Mouse (Mus musculus) cerebellum, adult (tissue): ENCODE data around the gene Dtymk.
"Not testable (repeated sequence)": the region's sequence is repeated elsewhere in the genome, so short reads cannot be mapped to it uniquely, and the experiment has no call there.

Source experiments
- ATAC-seq: cut with Nextera tagmentation; 2 replicates; pipeline ENCODE4 v1.9.2; 2017; ENCODE audit warnings: mild to moderate bottlenecking, moderate library complexity, mixed read lengths; ENCODE audit not compliant: insufficient number of reproducible peaks, low FRiP score, low TSS enrichment

Gene Dtymk

GRCm38 (mm10) chr1:93805221-93805951, 3.7 kb upstream of the Dtymk start:
- ATAC-seq: no peak

- ATAC-seq: no peak
Measured at GRCm38 (mm10) chr1:93804818-93805217, 3.1 kb upstream of the Dtymk start.

- ATAC-seq: peak; percentile 81
Measured at GRCm38 (mm10) chr1:93803556-93804507, 2.1 kb upstream of the Dtymk start, which contains the start of gene Ing5. Gene Ing5 (plus strand): TSS chr1:93803965.

- ATAC-seq: no peak
Measured at GRCm38 (mm10) chr1:93802771-93803170, 1.0 kb upstream of the Dtymk start.

GRCm38 (mm10) chr1:93800670-93801503, 847 bp downstream of the Dtymk start:
- no peak for ATAC-seq

- ATAC-seq: no peak
Measured at GRCm38 (mm10) chr1:93795886-93796285, 5.8 kb downstream of the Dtymk start.

- ATAC-seq: no peak
Measured at GRCm38 (mm10) chr1:93794526-93794925, 7.2 kb downstream of the Dtymk start.

- ATAC-seq: no peak
Measured at GRCm38 (mm10) chr1:93786912-93787311, 14.8 kb downstream of the Dtymk start.

- no peak for ATAC-seq
Measured at GRCm38 (mm10) chr1:93776686-93777085, 25.0 kb downstream of the Dtymk start.

- ATAC-seq: no peak
Measured at GRCm38 (mm10) chr1:93769901-93770300, 31.8 kb downstream of the Dtymk start.

- ATAC-seq: no peak
Measured at GRCm38 (mm10) chr1:93767600-93767999, 34.1 kb downstream of the Dtymk start.

- ATAC-seq: no peak
Measured at GRCm38 (mm10) chr1:93764871-93765591, 36.7 kb downstream of the Dtymk start.

GRCm38 (mm10) chr1:93763531-93763930, 38.2 kb downstream of the Dtymk start:
- not testable (repeated sequence) for ATAC-seq

- ATAC-seq: no peak
Measured at GRCm38 (mm10) chr1:93760076-93760475, 41.7 kb downstream of the Dtymk start.

GRCm38 (mm10) chr1:93756154-93756553, 45.6 kb downstream of the Dtymk start:
- ATAC-seq: no peak

- ATAC-seq: no peak
Measured at GRCm38 (mm10) chr1:93755618-93756017, 46.1 kb downstream of the Dtymk start.

- no peak; the same call in 1 of the 2 replicates for ATAC-seq
Measured at GRCm38 (mm10) chr1:93755291-93755610, 46.5 kb downstream of the Dtymk start.

- peak; percentile 89 for ATAC-seq
Measured at GRCm38 (mm10) chr1:93754573-93755290, 47.0 kb downstream of the Dtymk start, which contains the start of gene Thap4. Gene Thap4 (minus strand): TSS chr1:93754864.

GRCm38 (mm10) chr1:93753911-93754572, 47.7 kb downstream of the Dtymk start:
- ATAC-seq: peak; percentile 45
